Mouse (Mus musculus) kidney, embryonic 15.5 days (tissue): ENCODE measurements at regions not wholly inside any gene's neighbourhood (a gene's known extent, or its start where the extent isn't known, plus 50 kb on each side); places are given as distances from the start of the nearest gene placed in this dataset.
A peak's percentile ranks its signal among the peaks of the same experiment; 100 is the strongest.

Source experiments
- ATAC-seq: fragments of 200-750 bp; cut with Nextera tagmentation; replicated peaks from 2 replicates; pipeline ENCODE4 v1.8.0; 2017; ENCODE audit warnings: moderate TSS enrichment; ENCODE audit not compliant: low FRiP score
- H3K27ac ChIP-seq: fragments of 300-500 bp; sonication (generic); 2 replicates; pipeline ENCODE4 v1.5.1; 2015; ENCODE audit warnings: mild to moderate bottlenecking, inconsistent platforms
- H3K27me3 ChIP-seq: fragments of 300-500 bp; sonication (generic); 2 replicates; pipeline ENCODE4 v1.6.1; 2015; ENCODE audit warnings: inconsistent platforms
- H3K36me3 ChIP-seq: fragments of 300-500 bp; sonication (generic); 2 replicates; pipeline ENCODE4 v1.6.1; 2015; ENCODE audit warnings: inconsistent platforms
- H3K4me1 ChIP-seq: fragments of 300-500 bp; sonication (generic); 2 replicates; pipeline ENCODE4 v1.6.1; 2015; ENCODE audit warnings: inconsistent platforms
- H3K4me2 ChIP-seq: fragments of 300-500 bp; sonication (generic); 2 replicates; pipeline ENCODE4 v1.6.1; 2015; ENCODE audit warnings: moderate library complexity, mild to moderate bottlenecking, inconsistent platforms
- H3K4me3 ChIP-seq: fragments of 300-500 bp; sonication (generic); replicated peaks from 2 replicates; pipeline ENCODE4 v1.5.1; 2015; ENCODE audit warnings: mild to moderate bottlenecking, inconsistent platforms
- H3K9ac ChIP-seq: fragments of 300-500 bp; sonication (generic); 2 replicates; pipeline ENCODE4 v1.6.1; 2015; ENCODE audit warnings: mild to moderate bottlenecking, inconsistent platforms
- H3K9me3 ChIP-seq: fragments of 300-500 bp; sonication (generic); replicated peaks from 2 replicates; pipeline ENCODE4 v1.6.1; 2016; ENCODE audit warnings: inconsistent platforms
- WGBS: fragments of 180-500 bp; shearing (Covaris S2); methylation state at CpG from one replicate; pipeline ENCODE4 v1.1.7; 2015; ENCODE audit warnings: mixed read lengths; 5-methylcytosine and 5-hydroxymethylcytosine counted together

GRCm38 (mm10) chr2:131666841-131667364, 104.8 kb upstream of the Adra1d start:
- Histone ChIP-seq H3K4me3 (no peak overlapping the region), H3K9me3 (no peaks in the 10 kb centered on the region), H3K27ac (no peak overlapping the region), H3K27me3 (no peaks in the 10 kb centered on the region), H3K4me2 (no peak overlapping the region), H3K9ac (no peak overlapping the region), H3K36me3 (no peaks in the 10 kb centered on the region), H3K4me1 (no peaks in the 10 kb centered on the region)
- WGBS: 75% methylated on average over 3 of the region's 3 CpGs
- ATAC-seq: no peak

- no peaks in the 10 kb centered on the region for H3K9me3 ChIP-seq
- no peaks in the 10 kb centered on the region for H3K36me3 ChIP-seq
- no peaks in the 10 kb centered on the region for H3K27me3 ChIP-seq
- no peak overlapping the region for H3K27ac ChIP-seq
- no peak overlapping the region for H3K4me3 ChIP-seq
- 85% methylated on average over 3 of the region's 3 CpGs for WGBS
- no peak for ATAC-seq
- H3K9ac ChIP-seq: no peak overlapping the region
- H3K4me1 ChIP-seq: no peaks in the 10 kb centered on the region
- H3K4me2 ChIP-seq: no peak overlapping the region
Measured at GRCm38 (mm10) chr2:131664575-131664974, 102.5 kb upstream of the Adra1d start.

GRCm38 (mm10) chr2:131663199-131663809, 101.2 kb upstream of the Adra1d start:
- Histone ChIP-seq H3K4me2 (no peak overlapping the region), H3K36me3 (no peaks in the 10 kb centered on the region), H3K9ac (no peak overlapping the region), H3K4me3 (no peak overlapping the region), H3K4me1 (no peaks in the 10 kb centered on the region), H3K27ac (no peak overlapping the region), H3K9me3 (no peaks in the 10 kb centered on the region), H3K27me3 (no peaks in the 10 kb centered on the region)
- WGBS: 58% methylated on average over 8 of the region's 8 CpGs
- ATAC-seq: no peak

- Histone ChIP-seq H3K9ac (no peak overlapping the region), H3K4me3 (no peak overlapping the region), H3K4me1 (peaks cover 19% of the 10 kb centered on the region), H3K36me3 (no peaks in the 10 kb centered on the region), H3K9me3 (no peaks in the 10 kb centered on the region), H3K27ac (no peak overlapping the region), H3K27me3 (no peaks in the 10 kb centered on the region), H3K4me2 (no peak overlapping the region)
- peak; percentile 80 for ATAC-seq
- 24% methylated on average over 5 of the region's 5 CpGs for WGBS
Measured at GRCm38 (mm10) chr2:131652197-131652596, 90.1 kb upstream of the Adra1d start.

GRCm38 (mm10) chr2:131650611-131651153, 88.6 kb upstream of the Adra1d start:
- ATAC-seq: no peak
- no peaks in the 10 kb centered on the region for H3K36me3 ChIP-seq
- no peaks in the 10 kb centered on the region for H3K9me3 ChIP-seq
- no peak overlapping the region for H3K4me3 ChIP-seq
- no peak overlapping the region for H3K9ac ChIP-seq
- no peak overlapping the region for H3K4me2 ChIP-seq
- H3K27me3 ChIP-seq: no peaks in the 10 kb centered on the region
- H3K27ac ChIP-seq: no peak overlapping the region
- 74% methylated on average over 9 of the region's 9 CpGs for WGBS
- H3K4me1 ChIP-seq: peaks cover 17% of the 10 kb centered on the region

GRCm38 (mm10) chr2:131644166-131644858, 82.2 kb upstream of the Adra1d start:
- Histone ChIP-seq H3K9me3 (no peaks in the 10 kb centered on the region), H3K4me1 (no peaks in the 10 kb centered on the region), H3K4me3 (no peak overlapping the region), H3K27ac (no peak overlapping the region), H3K27me3 (no peaks in the 10 kb centered on the region), H3K4me2 (no peak overlapping the region), H3K9ac (no peak overlapping the region), H3K36me3 (no peaks in the 10 kb centered on the region)
- no peak for ATAC-seq
- WGBS: 79% methylated on average over 2 of the region's 2 CpGs

- H3K4me2 ChIP-seq: no peak overlapping the region
- no peak overlapping the region for H3K27ac ChIP-seq
- H3K9ac ChIP-seq: no peak overlapping the region
- WGBS: 79% methylated on average over 3 of the region's 3 CpGs
- no peaks in the 10 kb centered on the region for H3K4me1 ChIP-seq
- no peaks in the 10 kb centered on the region for H3K36me3 ChIP-seq
- H3K4me3 ChIP-seq: no peak overlapping the region
- ATAC-seq: no peak
- H3K27me3 ChIP-seq: no peaks in the 10 kb centered on the region
- no peaks in the 10 kb centered on the region for H3K9me3 ChIP-seq
Measured at GRCm38 (mm10) chr2:131642456-131642855, 80.4 kb upstream of the Adra1d start.

GRCm38 (mm10) chr2:131638996-131639605, 77.0 kb upstream of the Adra1d start:
- no peak overlapping the region for H3K27ac ChIP-seq
- no peak for ATAC-seq
- no peaks in the 10 kb centered on the region for H3K9me3 ChIP-seq
- no peaks in the 10 kb centered on the region for H3K27me3 ChIP-seq
- no peaks in the 10 kb centered on the region for H3K36me3 ChIP-seq
- no peaks in the 10 kb centered on the region for H3K4me1 ChIP-seq
- no peak overlapping the region for H3K9ac ChIP-seq
- 61% methylated on average over 3 of the region's 3 CpGs for WGBS
- H3K4me3 ChIP-seq: no peak overlapping the region
- H3K4me2 ChIP-seq: no peak overlapping the region

- no peaks in the 10 kb centered on the region for H3K27me3 ChIP-seq
- 75% methylated on average over 2 of the region's 2 CpGs for WGBS
- ATAC-seq: no peak
- no peak overlapping the region for H3K4me2 ChIP-seq
- H3K27ac ChIP-seq: no peak overlapping the region
- H3K9me3 ChIP-seq: no peaks in the 10 kb centered on the region
- H3K4me3 ChIP-seq: no peak overlapping the region
- H3K4me1 ChIP-seq: no peaks in the 10 kb centered on the region
- H3K9ac ChIP-seq: no peak overlapping the region
- H3K36me3 ChIP-seq: no peaks in the 10 kb centered on the region
Measured at GRCm38 (mm10) chr2:131635791-131636190, 73.7 kb upstream of the Adra1d start.

GRCm38 (mm10) chr2:131617916-131618315, 55.8 kb upstream of the Adra1d start:
- WGBS: 65% methylated on average over 4 of the region's 4 CpGs

GRCm38 (mm10) chr2:131612486-131612885, 50.4 kb upstream of the Adra1d start:
- 58% methylated on average over 5 of the region's 5 CpGs for WGBS

More at GRCm38 (mm10) chr2:131617916-131618315, 55.8 kb upstream of the Adra1d start:
- no peaks in the 10 kb centered on the region for H3K27me3 ChIP-seq
- H3K36me3 ChIP-seq: no peaks in the 10 kb centered on the region
- H3K4me1 ChIP-seq: no peaks in the 10 kb centered on the region
- ATAC-seq: no peak
- H3K9me3 ChIP-seq: no peaks in the 10 kb centered on the region
- no peak overlapping the region for H3K4me3 ChIP-seq
- no peak overlapping the region for H3K9ac ChIP-seq
- H3K4me2 ChIP-seq: no peak overlapping the region
- no peak overlapping the region for H3K27ac ChIP-seq

More at GRCm38 (mm10) chr2:131612486-131612885, 50.4 kb upstream of the Adra1d start:
- Histone ChIP-seq H3K9me3 (no peaks in the 10 kb centered on the region), H3K4me3 (no peak overlapping the region), H3K4me1 (no peaks in the 10 kb centered on the region), H3K27ac (no peak overlapping the region), H3K36me3 (no peaks in the 10 kb centered on the region), H3K4me2 (no peak overlapping the region), H3K9ac (no peak overlapping the region), H3K27me3 (no peaks in the 10 kb centered on the region)
- ATAC-seq: no peak
